Mouse (Mus musculus): ENCODE data around the gene Mthfsd. TPM values are rescaled to one million over a fixed set of nuclear protein-coding genes. Genes with fewer than 3 reads are reported as not detected.

Gene Mthfsd
- polyA plus RNA-seq, 1 experiment from 2014 or later: 57.5 TPM

DNA sequence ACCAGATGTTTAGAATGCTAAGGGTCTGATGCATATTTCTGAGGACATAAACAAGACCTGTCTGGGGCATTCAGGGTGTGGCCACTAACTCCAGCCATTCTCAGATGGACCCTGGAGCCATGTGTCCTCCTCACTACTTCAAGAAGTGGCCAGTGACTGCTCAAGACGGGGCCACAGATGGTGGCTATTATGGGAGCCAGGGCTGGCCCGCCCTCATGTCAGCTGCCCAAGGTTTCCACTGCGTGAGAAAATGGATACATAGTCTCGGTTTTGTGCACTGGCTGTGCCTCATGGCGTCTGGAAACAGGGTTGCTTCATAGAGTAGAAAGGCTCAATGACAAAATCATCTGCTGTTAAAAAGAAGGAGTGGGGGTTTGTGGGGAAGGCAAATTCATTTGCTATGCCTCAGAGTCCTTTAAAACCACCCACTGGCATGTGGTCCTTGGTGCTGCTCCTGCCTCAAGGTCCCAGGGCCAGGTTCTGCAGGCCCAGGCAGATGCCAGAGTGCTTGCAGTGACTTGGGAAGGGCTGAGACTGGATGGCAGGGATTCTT is 24.8 kb upstream of the Mthfsd start:
- ATAC-seq (ENCODE audit: insufficient read depth, low FRiP score): no peak
- no peak overlapping the region for H3K4me3 ChIP-seq (replicated peaks; ENCODE audit: low read length)
- no peaks in the 10 kb centered on the region for H3K36me3 ChIP-seq (ENCODE audit: control insufficient read depth, insufficient read depth, low read length)
- H3K9ac ChIP-seq (ENCODE audit: low read length): no peak overlapping the region
- 73% methylated on average over 5 of the region's 5 CpGs for WGBS
- peaks cover 27% of the 10 kb centered on the region for H3K27me3 ChIP-seq (ENCODE audit: control insufficient read depth, insufficient read depth, low read length)
- peaks cover 4% of the 10 kb centered on the region; the same call in 1 of the 2 replicates for H3K4me1 ChIP-seq (ENCODE audit: control insufficient read depth, insufficient read depth, low read length)
- H3K4me2 ChIP-seq (ENCODE audit: low read depth, low read length): no peak overlapping the region
- no peak overlapping the region for H3K27ac ChIP-seq (ENCODE audit: low read length)
- peaks cover 5% of the 10 kb centered on the region; the same call in 1 of the 2 replicates for H3K9me3 ChIP-seq (replicated peaks; ENCODE audit: control insufficient read depth, low read length)

DNA sequence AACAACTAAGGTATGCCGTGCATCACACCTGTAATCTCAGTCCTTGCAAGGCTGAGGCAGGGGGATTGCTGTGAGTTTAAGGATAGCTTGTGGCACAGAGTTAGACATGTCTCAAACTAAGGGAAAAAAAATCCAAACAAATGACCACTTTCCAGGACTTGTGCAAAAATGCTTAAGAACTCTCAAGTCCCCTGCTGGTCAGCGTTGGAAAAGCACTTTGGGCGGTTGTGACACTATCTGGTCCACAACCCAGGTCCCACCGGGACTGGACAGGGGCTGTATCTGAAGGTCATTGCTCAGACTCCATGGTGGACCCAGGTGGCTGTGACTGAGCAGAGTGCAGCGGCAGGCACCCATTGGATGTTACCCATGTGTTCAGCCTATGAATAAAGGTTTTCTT is 22.3 kb upstream of the Mthfsd start:
- Histone ChIP-seq H3K27ac (ENCODE audit: low read length) (no peak overlapping the region), H3K9me3 (replicated peaks; ENCODE audit: control insufficient read depth, low read length) (no peaks in the 10 kb centered on the region), H3K36me3 (ENCODE audit: control insufficient read depth, insufficient read depth, low read length) (no peaks in the 10 kb centered on the region), H3K4me2 (ENCODE audit: low read depth, low read length) (peak overlapping the region; percentile 53), H3K27me3 (ENCODE audit: control insufficient read depth, insufficient read depth, low read length) (peaks cover 49% of the 10 kb centered on the region), H3K9ac (ENCODE audit: low read length) (no peak overlapping the region), H3K4me3 (replicated peaks; ENCODE audit: low read length) (peak overlapping the region; percentile 27), H3K4me1 (ENCODE audit: control insufficient read depth, insufficient read depth, low read length) (peaks cover 10% of the 10 kb centered on the region; the same call in 1 of the 2 replicates)
- WGBS: 36% methylated on average over 5 of the region's 5 CpGs
- no peak for ATAC-seq (ENCODE audit: insufficient read depth, low FRiP score)

DNA sequence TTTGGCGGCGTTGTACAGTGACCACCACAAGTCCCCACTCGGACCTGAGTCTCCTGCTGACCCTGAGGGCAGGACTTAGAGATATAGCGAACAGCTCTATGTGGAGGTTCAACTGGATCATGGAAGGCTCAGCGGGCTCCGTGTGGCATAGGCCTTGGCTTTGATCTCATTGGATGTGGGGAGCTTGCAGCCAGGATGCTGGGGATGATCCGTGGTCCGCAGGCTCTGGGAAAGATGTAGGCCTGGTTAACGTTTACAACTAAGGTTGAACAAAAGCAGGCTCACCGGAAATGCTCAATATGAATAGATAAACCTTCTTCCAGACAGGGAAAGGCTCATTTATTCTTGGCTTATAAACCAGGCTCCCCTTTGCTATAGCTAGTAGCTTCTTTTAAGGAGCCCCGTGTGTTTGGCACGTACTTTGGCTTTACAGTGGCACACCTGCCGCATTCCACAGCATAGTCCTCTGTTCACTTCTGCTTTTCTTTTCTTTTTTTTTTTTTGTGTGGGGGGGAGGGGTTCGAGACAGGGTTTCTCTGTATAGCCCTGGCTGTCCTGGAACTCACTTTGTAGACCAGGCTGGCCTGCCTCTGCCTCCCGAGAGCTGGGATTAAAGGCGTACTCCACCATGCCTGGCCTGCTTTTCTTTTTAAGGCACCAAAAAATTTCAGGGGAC is 21.2 kb upstream of the Mthfsd start:
- H3K4me1 ChIP-seq (ENCODE audit: control insufficient read depth, insufficient read depth, low read length): peaks cover 19% of the 10 kb centered on the region
- H3K36me3 ChIP-seq (ENCODE audit: control insufficient read depth, insufficient read depth, low read length): no peaks in the 10 kb centered on the region
- peak overlapping the region; percentile 48 for H3K4me3 ChIP-seq (replicated peaks; ENCODE audit: low read length)
- no peak for ATAC-seq (ENCODE audit: insufficient read depth, low FRiP score)
- 0 out of 2 replicates have a peak overlapping the region, but pooled peaks have one; percentile 81 for H3K27ac ChIP-seq (ENCODE audit: low read length)
- peaks cover 55% of the 10 kb centered on the region for H3K27me3 ChIP-seq (ENCODE audit: control insufficient read depth, insufficient read depth, low read length)
- H3K9ac ChIP-seq (ENCODE audit: low read length): peak overlapping the region; percentile 68; the same call in 1 of the 2 replicates
- H3K9me3 ChIP-seq (replicated peaks; ENCODE audit: control insufficient read depth, low read length): no peaks in the 10 kb centered on the region
- 26% methylated on average over 16 of the region's 16 CpGs for WGBS
- H3K4me2 ChIP-seq (ENCODE audit: low read depth, low read length): peak overlapping the region; percentile 53

DNA sequence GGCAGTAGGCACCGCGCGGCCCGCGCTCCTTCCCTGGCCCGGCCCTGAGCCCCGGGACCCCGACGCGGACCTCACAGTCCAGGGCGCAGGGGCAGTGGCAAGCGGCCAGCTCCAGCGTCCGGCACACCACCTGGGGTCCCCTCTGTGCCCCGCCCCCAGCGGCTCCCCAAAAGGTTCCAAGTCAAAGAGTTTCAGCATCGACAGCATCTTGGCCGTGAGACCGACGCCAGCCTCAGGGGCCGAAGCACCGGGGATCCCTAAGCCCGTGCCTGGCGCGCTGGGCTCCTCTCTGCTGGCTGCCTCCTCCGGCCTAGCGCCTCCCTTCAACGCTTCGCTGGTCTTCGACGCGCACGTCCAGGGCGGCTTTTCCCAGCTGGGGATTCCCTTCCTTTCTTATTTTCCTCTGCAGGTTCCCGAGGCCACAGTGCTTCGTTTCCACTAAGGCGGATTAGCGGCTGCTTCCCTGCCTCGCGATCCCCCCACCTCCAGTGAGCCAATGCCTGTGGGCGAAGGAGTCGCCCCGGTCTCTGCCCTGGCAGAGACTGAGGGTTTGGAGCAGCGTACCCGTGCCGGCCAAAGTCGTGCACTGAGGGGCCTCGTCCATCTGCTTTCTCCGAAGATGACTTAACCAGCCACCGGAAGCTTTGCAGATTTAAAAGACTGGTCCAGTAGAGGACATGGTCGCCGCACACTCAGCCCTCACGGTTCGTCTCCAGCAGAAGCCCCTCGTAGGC is 20.5 kb upstream of the Mthfsd start:
- H3K27me3 ChIP-seq (ENCODE audit: control insufficient read depth, insufficient read depth, low read length): peaks cover 60% of the 10 kb centered on the region
- H3K4me1 ChIP-seq (ENCODE audit: control insufficient read depth, insufficient read depth, low read length): peaks cover 19% of the 10 kb centered on the region
- 4% methylated on average over 55 of the region's 55 CpGs for WGBS
- no peak for ATAC-seq (ENCODE audit: insufficient read depth, low FRiP score)
- H3K9ac ChIP-seq (ENCODE audit: low read length): peak overlapping the region; percentile 68
- H3K36me3 ChIP-seq (ENCODE audit: control insufficient read depth, insufficient read depth, low read length): no peaks in the 10 kb centered on the region
- peak overlapping the region; percentile 53 for H3K4me2 ChIP-seq (ENCODE audit: low read depth, low read length)
- H3K9me3 ChIP-seq (replicated peaks; ENCODE audit: control insufficient read depth, low read length): no peaks in the 10 kb centered on the region
- peak overlapping the region; percentile 81 for H3K27ac ChIP-seq (ENCODE audit: low read length)
- H3K4me3 ChIP-seq (replicated peaks; ENCODE audit: low read length): peak overlapping the region; percentile 48

DNA sequence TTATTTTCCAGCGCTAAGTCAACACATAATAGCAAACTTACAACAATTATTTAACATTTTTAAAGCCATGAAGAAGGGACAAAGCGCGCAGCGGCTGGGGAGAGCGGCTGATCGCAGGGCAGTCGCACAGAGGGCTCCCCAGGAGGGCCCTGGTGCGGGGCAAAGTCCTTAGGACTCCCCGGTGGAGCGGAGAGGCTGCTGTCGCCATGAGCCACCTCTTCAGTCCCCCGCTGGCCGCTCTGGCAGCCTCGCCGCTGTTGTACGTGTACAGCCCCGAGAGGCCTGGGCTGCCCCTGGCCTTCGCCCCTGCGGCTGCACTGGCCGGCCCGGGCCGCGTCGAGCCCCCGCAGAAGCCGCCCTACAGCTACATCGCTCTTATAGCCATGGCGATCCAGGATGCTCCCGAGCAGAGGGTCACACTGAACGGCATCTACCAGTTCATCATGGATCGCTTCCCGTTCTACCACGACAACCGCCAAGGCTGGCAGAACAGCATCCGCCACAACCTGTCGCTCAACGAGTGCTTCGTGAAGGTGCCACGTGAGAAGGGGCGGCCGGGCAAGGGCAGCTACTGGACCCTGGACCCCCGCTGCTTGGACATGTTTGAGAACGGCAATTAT is 19.7 kb upstream of the Mthfsd start, which contains the start of gene Foxl1:
Foxl1 (plus strand) TSS at position 185 of the 620 bp plus-strand sequence.
- Histone ChIP-seq H3K36me3 (ENCODE audit: control insufficient read depth, insufficient read depth, low read length) (no peaks in the 10 kb centered on the region), H3K4me3 (replicated peaks; ENCODE audit: low read length) (peak within 1 kb of the TSS; percentile 48), H3K4me2 (ENCODE audit: low read depth, low read length) (peak within 1 kb of the TSS; percentile 53), H3K9me3 (replicated peaks; ENCODE audit: control insufficient read depth, low read length) (no peaks in the 10 kb centered on the region), H3K4me1 (ENCODE audit: control insufficient read depth, insufficient read depth, low read length) (peaks cover 19% of the 10 kb centered on the region), H3K27me3 (ENCODE audit: control insufficient read depth, insufficient read depth, low read length) (peaks cover 68% of the 10 kb centered on the region), H3K9ac (ENCODE audit: low read length) (peak within 1 kb of the TSS; percentile 68), H3K27ac (ENCODE audit: low read length) (peak within 1 kb of the TSS; percentile 81)
- 6% methylated on average over 43 of the region's 43 CpGs for WGBS
- ATAC-seq (ENCODE audit: insufficient read depth, low FRiP score): no peak

DNA sequence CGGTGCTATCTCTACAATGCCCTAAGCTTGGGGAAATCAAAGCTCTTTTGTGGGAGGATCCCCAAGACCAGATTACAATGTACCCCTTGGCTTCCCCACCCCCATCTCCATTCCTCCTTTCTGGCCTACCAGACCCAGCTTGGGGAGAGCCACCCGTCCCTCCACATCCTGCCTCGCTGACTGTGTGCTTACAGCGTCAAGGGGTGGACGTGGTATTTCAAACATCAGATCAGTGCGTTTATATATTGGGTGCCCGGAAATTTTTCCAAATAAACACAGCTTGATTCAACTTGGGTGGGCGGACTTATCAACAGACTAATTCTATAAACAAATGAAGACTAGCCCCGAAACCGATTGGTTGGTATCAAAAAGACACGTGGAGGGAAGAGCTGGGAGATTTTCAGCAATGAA is 19.1 kb upstream of the Mthfsd start:
- H3K4me2 ChIP-seq (ENCODE audit: low read depth, low read length): 0 out of 2 replicates have a peak overlapping the region, but pooled peaks have one; percentile 1
- H3K4me3 ChIP-seq (replicated peaks; ENCODE audit: low read length): peak overlapping the region; percentile 48; the same call in 1 of the 2 replicates
- peaks cover 72% of the 10 kb centered on the region for H3K27me3 ChIP-seq (ENCODE audit: control insufficient read depth, insufficient read depth, low read length)
- no peak overlapping the region for H3K9ac ChIP-seq (ENCODE audit: low read length)
- no peaks in the 10 kb centered on the region for H3K36me3 ChIP-seq (ENCODE audit: control insufficient read depth, insufficient read depth, low read length)
- WGBS: 5% methylated on average over 11 of the region's 11 CpGs
- H3K9me3 ChIP-seq (replicated peaks; ENCODE audit: control insufficient read depth, low read length): no peaks in the 10 kb centered on the region
- peak; percentile 39; the same call in 1 of the 2 replicates for ATAC-seq (ENCODE audit: insufficient read depth, low FRiP score)
- peak overlapping the region; percentile 46; the same call in 1 of the 2 replicates for H3K27ac ChIP-seq (ENCODE audit: low read length)
- peaks cover 19% of the 10 kb centered on the region for H3K4me1 ChIP-seq (ENCODE audit: control insufficient read depth, insufficient read depth, low read length)

DNA sequence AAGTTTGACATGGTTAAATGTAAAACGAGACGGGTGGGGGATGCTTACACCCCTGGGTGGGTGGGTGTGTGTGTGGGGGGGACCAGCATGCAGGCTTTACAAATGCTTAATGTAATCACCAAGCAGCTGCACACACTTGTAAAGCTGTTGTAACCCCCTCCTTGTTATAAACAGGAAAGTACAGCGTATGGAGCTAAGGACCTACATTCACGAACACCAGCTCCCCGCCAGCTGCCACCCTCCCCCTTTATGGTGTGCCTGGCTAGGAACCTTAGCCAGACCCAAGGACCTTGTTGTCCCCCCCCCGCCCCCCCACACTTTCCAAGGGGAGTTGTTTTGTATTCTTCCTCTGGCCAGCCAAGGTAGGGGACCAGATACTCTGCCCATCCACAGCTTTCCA is 18.5 kb upstream of the Mthfsd start:
- H3K36me3 ChIP-seq (ENCODE audit: control insufficient read depth, insufficient read depth, low read length): no peaks in the 10 kb centered on the region
- WGBS: 7% methylated on average over 6 of the region's 6 CpGs
- H3K9me3 ChIP-seq (replicated peaks; ENCODE audit: control insufficient read depth, low read length): no peaks in the 10 kb centered on the region
- 0 out of 2 replicates have a peak overlapping the region, but pooled peaks have one; percentile 67 for H3K4me2 ChIP-seq (ENCODE audit: low read depth, low read length)
- ATAC-seq (ENCODE audit: insufficient read depth, low FRiP score): no peak
- peaks cover 19% of the 10 kb centered on the region for H3K4me1 ChIP-seq (ENCODE audit: control insufficient read depth, insufficient read depth, low read length)
- H3K27me3 ChIP-seq (ENCODE audit: control insufficient read depth, insufficient read depth, low read length): peaks cover 71% of the 10 kb centered on the region
- H3K27ac ChIP-seq (ENCODE audit: low read length): peak overlapping the region; percentile 53
- no peak overlapping the region for H3K9ac ChIP-seq (ENCODE audit: low read length)
- H3K4me3 ChIP-seq (replicated peaks; ENCODE audit: low read length): peak overlapping the region; percentile 44; the same call in 1 of the 2 replicates

DNA sequence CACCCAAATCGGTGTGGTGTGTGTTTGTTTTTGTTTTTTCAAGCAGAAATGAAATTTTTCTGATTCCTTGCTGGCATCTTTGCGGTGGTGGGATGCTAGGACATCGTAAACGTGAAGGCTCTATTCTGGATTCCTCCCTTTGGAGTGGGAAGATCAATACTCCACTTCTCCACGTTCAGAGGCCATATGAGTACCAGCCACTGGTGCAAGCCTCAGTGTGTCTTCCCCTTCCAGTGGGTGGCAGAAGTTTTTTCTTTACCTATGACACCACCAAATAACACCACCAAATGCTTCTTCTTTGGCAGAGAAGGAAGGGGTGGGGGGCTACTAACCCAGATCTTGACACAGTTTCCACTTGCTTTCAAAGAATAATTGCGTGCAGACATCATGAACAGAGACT is 18.0 kb upstream of the Mthfsd start:
- ATAC-seq (ENCODE audit: insufficient read depth, low FRiP score): no peak
- H3K27me3 ChIP-seq (ENCODE audit: control insufficient read depth, insufficient read depth, low read length): peaks cover 76% of the 10 kb centered on the region
- no peak overlapping the region for H3K9ac ChIP-seq (ENCODE audit: low read length)
- WGBS: 11% methylated on average over 6 of the region's 6 CpGs
- H3K9me3 ChIP-seq (replicated peaks; ENCODE audit: control insufficient read depth, low read length): no peaks in the 10 kb centered on the region
- H3K4me1 ChIP-seq (ENCODE audit: control insufficient read depth, insufficient read depth, low read length): peaks cover 19% of the 10 kb centered on the region
- H3K36me3 ChIP-seq (ENCODE audit: control insufficient read depth, insufficient read depth, low read length): no peaks in the 10 kb centered on the region
- peak overlapping the region; percentile 53 for H3K27ac ChIP-seq (ENCODE audit: low read length)
- H3K4me3 ChIP-seq (replicated peaks; ENCODE audit: low read length): peak overlapping the region; percentile 44
- H3K4me2 ChIP-seq (ENCODE audit: low read depth, low read length): peak overlapping the region; percentile 67

Measured in stomach, embryonic 16.5 days (tissue).